Mouse (Mus musculus) heart, adult 11 months (tissue): ENCODE results near the gene Hamp.

Experiments
- DNase-seq: peaks from one replicate; pipeline ENCODE4 v3.0.0; 2022

The Hamp gene

GRCm38 (mm10) chr7:30955584-30956356 lies 11.9 kb upstream of the Hamp start:
- DNase-seq: peak; percentile 99

GRCm38 (mm10) chr7:30954971-30955520 lies 11.2 kb upstream of the Hamp start:
- peak; percentile 92 for DNase-seq

DNA sequence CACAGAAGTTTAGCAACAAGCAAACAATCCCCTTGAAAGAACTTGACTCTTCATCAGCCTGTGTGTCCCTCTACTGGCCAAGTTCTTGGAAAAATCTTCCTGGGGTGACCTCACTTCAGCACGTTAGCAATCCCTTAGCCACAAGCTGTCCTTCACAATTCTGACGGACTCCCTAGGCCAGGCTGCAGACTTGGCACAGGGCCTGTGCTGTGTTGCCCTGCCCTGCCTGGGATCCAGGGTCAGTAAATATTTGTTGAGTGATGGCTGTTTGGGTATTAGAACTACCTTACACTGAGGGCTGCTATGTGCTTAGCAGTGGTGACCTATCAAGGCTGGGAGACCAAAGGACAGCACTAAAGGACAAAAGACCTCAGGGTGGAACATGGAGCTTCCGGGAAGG lies 10.2 kb upstream of the Hamp start:
- DNase-seq: peak; percentile 92

GRCm38 (mm10) chr7:30953459-30953858 lies 9.6 kb upstream of the Hamp start:
- peak; percentile 97 for DNase-seq

GRCm38 (mm10) chr7:30952441-30953265 lies 8.8 kb upstream of the Hamp start:
- DNase-seq: peak; percentile 87

GRCm38 (mm10) chr7:30949902-30950301 lies 6.1 kb upstream of the Hamp start:
- DNase-seq: peak; percentile 57

DNA sequence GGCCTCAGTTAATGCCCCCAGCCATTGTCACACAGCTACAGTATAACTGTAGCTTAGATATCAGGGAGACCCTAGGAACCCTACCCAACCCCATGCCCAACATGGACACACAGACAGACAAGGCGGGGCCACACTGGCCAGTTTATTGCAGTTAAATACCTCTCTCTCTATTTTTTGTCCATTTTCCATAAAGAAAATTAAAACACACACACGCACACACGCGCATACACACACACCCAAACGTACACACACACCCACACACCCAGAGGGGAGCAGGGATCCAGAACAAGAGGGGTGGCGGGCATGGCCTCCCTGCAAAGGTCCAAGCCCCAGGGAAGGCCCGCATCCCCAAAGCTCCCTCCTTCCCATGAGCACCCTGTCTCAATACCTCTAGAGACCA lies 2.0 kb upstream of the Hamp start:
- DNase-seq: peak; percentile 75

- DNase-seq: peak; percentile 89
Observed at GRCm38 (mm10) chr7:30945466-30945865, 1.6 kb upstream of the Hamp start.

- DNase-seq: peak; percentile 68
Observed at GRCm38 (mm10) chr7:30944706-30945105, 874 bp upstream of the Hamp start.

DNA sequence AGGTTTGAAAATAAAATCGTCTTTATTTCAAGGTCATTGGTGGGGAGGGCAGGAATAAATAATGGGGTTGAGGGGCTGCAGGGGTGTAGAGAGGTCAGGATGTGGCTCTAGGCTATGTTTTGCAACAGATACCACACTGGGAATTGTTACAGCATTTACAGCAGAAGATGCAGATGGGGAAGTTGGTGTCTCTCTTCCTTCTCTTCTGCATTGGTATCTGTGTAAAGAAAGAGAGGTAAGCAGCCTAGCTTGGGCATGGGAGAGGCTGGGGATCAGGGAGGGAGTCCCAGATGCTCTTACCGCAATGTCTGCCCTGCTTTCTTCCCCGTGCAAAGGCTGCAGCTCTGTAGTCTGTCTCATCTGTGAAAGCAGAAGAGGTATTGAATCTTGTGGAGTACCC lies 1.5 kb downstream of the Hamp start:
- peak; percentile 6 for DNase-seq

GRCm38 (mm10) chr7:30940070-30940469 lies 3.8 kb downstream of the Hamp start:
- peak; percentile 66 for DNase-seq

GRCm38 (mm10) chr7:30935422-30936099 lies 8.3 kb downstream of the Hamp start:
- DNase-seq: peak; percentile 72

DNA sequence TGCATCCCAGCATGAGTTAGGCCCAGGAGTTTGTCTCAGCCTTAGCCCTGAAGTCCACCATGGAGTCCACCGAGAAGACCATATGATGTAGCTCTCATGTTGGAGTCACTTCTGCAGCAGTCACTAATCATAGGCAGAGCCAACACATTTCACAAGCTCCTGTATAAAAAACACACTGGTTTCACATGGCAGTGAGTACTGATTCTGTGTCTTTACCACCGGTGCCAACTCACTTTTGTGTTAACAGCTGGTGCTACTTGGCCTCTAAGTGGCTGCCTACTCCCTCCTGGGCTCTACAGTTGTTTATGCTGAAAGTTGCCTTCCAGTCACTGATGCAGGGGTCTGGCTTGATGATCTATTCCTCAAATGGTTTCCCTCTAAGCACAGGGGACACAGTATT lies 19.3 kb downstream of the Hamp start, which contains the start of gene Hamp2:
Gene Hamp2 (minus strand): TSS at position 101 of the 400 bp plus-strand sequence.
- peak; percentile 73 for DNase-seq

DNA sequence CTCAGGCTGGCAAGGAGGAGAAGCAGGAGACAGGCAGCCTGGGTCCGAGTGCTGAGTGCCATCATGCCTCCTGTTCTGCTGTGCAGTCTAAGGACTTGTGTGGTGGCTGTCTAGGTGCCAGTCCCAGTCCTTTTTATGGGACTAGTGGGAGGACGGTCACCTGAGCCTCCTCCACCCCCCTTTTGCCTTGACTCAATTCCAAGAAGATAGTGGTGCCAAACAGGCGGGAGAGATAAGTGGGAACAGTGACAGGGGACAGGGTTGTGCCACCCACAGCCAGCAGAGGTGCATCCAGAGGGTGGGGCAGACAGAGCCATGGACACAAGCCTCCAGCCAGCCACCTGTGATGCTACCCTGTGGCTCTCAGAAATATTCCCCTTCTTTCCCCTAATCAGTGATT lies 19.8 kb downstream of the Hamp start:
- DNase-seq: peak; percentile 89

DNA sequence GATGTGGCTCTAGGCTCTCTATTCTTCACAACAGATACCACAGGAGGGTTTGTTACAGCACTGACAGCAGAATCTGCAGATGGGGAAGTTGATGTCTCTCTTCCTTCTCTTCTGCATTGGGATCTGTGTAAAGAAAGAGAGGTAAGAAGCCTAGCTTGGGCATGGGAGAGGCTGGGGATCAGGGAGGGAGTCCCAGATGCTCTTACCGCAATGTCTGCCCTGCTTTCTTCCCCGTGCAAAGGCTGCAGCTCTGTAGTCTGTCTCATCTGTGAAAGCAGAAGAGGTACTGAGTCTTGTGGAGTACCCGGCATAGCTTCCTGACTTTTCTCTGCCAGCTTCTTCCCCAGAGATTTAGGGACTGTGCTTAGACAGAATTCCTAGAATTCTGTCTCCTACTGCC lies 21.3 kb downstream of the Hamp start:
- peak; percentile 27 for DNase-seq

GRCm38 (mm10) chr7:30920217-30920616 lies 23.6 kb downstream of the Hamp start:
- peak; percentile 80 for DNase-seq

- DNase-seq: peak; percentile 76
Observed at GRCm38 (mm10) chr7:30917219-30917618, 26.6 kb downstream of the Hamp start.

- peak; percentile 73 for DNase-seq
Observed at GRCm38 (mm10) chr7:30916713-30917112, 27.1 kb downstream of the Hamp start.

DNA sequence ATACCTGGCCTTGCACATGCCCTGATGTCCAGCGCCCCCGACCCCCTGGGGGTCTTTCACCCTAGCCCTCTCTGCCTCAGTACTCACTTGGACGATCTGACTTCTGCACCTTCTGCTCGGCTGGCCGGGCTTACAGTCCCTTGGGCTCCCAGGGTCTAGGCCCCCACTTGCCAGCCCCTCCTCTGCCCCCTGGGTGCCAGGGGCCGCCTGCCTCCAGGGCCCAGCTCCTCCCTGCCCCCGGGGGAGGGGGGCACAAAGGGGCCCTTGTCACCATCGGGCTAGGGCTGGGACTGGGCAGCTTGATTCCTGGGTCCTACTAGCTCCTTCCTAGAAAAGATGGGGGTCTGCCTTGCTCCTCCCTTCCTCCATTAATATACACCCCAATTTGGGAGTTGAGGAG lies 29.1 kb downstream of the Hamp start, which contains the start of gene Mag:
Gene Mag (minus strand): TSS at position 142 of the 400 bp plus-strand sequence.
- DNase-seq: peak; percentile 59

GRCm38 (mm10) chr7:30909773-30910172 lies 34.1 kb downstream of the Hamp start:
- no peak for DNase-seq

DNA sequence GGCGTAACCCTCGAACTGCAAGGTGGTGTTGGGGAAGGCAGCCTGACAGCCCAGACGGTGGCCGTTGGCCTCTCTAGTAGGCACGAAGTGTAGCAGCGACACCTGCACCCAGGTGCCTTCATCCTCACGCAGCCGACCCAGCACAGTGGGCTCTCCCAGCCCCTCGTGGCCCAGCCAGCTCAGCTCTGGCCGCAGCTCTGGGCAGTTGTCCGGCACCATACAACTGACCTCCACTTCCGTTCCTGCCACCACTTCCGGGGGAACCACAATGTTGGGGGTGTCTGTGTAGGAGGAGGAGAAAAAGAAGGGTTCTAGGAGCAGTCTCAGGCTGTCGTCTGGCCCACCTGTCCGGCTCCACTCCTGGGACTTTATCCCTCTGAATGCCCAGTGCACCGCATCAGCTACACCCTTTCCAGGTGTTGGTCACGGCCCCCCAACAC lies 34.8 kb downstream of the Hamp start:
- no peak for DNase-seq

- no peak for DNase-seq
Observed at GRCm38 (mm10) chr7:30908277-30908991, 35.4 kb downstream of the Hamp start.
